Mouse (Mus musculus) retina, embryonic 14.5 days (tissue): ENCODE data around the gene Gm4216.
"Not testable (repeated sequence)": the region's sequence is repeated elsewhere in the genome, so short reads cannot be mapped to it uniquely, and the experiment has no call there.

ENCODE experiments used
- DNase-seq: peaks from one replicate; pipeline ENCODE4 v3.0.0-alpha.2; 2015; ENCODE audit warnings: low spot score

The Gm4216 gene

DNA sequence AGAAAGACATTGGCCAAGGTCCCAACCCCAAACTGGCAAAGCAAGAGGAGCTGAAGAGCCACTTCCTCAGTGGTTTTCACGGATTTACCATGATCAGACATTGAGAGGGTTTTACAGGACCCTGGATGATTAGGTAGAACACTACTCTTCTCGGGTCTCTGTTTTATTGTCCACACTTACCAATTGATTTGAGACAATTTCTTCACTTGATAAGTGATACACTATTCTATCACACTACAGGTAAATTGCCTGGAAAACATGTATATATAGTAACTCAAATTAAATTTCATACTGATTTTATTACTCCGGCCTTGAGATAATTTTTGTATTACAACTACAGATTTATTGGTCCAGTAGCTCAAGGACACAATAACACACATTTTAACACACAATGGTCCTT, at the start of gene Gm4216:
TSS of gene Gm4216 (minus strand) at position 101 of the 400 bp plus-strand sequence.
- not testable (repeated sequence) for DNase-seq

DNA sequence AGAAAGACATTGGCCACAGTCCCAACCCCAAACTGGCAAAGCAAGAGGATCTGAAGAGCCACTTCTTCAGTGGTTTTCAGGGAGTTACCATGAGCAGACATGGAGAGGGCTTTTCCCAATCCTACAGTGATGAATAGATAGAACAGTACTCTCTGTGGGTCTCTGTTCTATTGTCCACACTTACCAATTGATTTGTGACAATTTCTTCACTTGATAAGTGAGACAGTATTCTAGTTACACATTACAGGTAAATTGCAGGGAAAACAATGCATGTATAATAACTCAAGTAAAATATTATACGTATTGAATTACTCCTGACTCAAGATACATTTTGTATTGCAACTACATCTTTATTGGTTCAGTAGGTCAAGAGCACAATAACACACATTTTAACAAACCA, 47.6 kb upstream of the Gm4216 start, which contains the start of gene Gm8720:
TSS of gene Gm8720 (minus strand) at position 101 of the 400 bp plus-strand sequence.
- not testable (repeated sequence) for DNase-seq

DNA sequence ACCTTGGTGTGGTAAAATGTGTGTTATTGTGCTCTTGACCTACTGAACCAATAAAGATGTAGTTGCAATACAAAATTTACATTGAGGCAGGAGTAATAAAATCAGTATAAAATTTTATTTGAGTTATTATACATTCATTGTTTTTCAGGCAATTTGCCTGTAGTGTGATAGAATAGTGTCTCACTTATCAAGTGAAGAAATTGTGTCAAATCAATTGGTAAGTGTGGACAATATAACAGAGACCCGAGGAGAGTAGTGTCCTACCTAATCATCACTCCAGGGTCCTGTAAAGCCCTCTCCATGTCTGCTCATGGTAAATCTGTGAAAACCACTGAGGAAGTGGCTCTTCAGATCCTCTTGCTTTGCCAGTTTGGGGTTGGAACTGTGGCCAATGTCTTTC, 35.5 kb upstream of the Gm4216 start, which contains the start of gene Vmn1r163:
TSS of gene Vmn1r163 (plus strand) at position 301 of the 400 bp plus-strand sequence.
- not testable (repeated sequence) for DNase-seq

DNA sequence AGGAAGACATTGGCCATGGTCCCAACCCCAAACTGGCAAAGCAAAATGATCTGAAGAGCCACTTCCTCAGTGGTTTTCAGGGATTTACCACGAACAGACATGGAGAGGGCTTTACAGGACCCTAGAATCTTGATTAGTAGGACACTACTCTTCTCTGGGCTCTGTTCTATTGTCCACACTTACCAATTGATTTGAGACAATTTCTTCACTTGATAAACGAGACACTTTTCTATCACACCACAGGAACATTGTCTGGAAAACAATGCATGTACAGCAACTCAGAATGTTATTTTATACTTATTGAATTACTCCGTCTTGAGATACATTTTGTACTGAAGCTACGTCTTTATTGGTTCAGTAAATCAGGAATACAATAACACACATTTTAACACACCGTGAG, 35.1 kb downstream of the Gm4216 start, which contains the start of gene Gm4214:
TSS of gene Gm4214 (minus strand) at position 101 of the 400 bp plus-strand sequence.
- not testable (repeated sequence) for DNase-seq
